Mouse (Mus musculus) kidney, adult 10 weeks (tissue): ENCODE results near the gene AA986860. TPM values are rescaled to one million over a fixed set of nuclear protein-coding genes. Genes with fewer than 3 reads are reported as not detected.

Experiments
- polyA plus RNA-seq: library from polyadenylated mRNA; stranded (reverse); fragments of 350-450 nt; fragmentation: Illumina TruSeq; extraction: RNeasy Lipid Tissue Mini Kit (QIAGEN cat#74804); gene quantifications from one replicate; pipeline ENCODE4 v1.2.3, GENCODE M21; 2014; ENCODE audit warnings: low read depth, low replicate concordance

Gene AA986860
- 5.7 TPM for polyA plus RNA-seq

GRCm38 (mm10) chr1:130731741-130732337 is at the start of gene AA986860:
AA986860 (plus strand) TSS chr1:130731976.

GRCm38 (mm10) chr1:130715561-130716217 is 16.1 kb upstream of the AA986860 start, which contains the start of gene Gm29427:
Gm29427 (minus strand) TSS chr1:130715799.

GRCm38 (mm10) chr1:130717291-130717871 is 14.4 kb upstream of the AA986860 start, which contains the start of gene Yod1:
Yod1 (plus strand) TSS chr1:130717327.

GRCm38 (mm10) chr1:130729153-130729552 is 2.6 kb upstream of the AA986860 start, which contains the start of gene Pfkfb2:
Pfkfb2 (minus strand) TSS chr1:130729253.

Other genes with a start within 250 kb of the AA986860 start
- gene Zp3r, start 102.4 kb upstream of the AA986860 start, polyA plus RNA-seq, result not detected
- gene C4bp, start 70.3 kb upstream of the AA986860 start, polyA plus RNA-seq, result not detected
- not detected for gene Gm29427, start 16.2 kb upstream of the AA986860 start, polyA plus RNA-seq
- gene Yod1, start 14.6 kb upstream of the AA986860 start, polyA plus RNA-seq, result 11.8 TPM
- gene Pfkfb2, start 2.7 kb upstream of the AA986860 start, polyA plus RNA-seq, result 19.6 TPM
- 0.77 TPM for gene Fcamr, start 68.9 kb downstream of the AA986860 start, polyA plus RNA-seq
- gene Pigr, start 94.7 kb downstream of the AA986860 start, polyA plus RNA-seq, result 28.2 TPM
- 2.7 TPM for gene Fcmr, start 133.7 kb downstream of the AA986860 start, polyA plus RNA-seq
- gene Il24, start 155.5 kb downstream of the AA986860 start, polyA plus RNA-seq, result not detected
- not detected for gene Il20, start 179.5 kb downstream of the AA986860 start, polyA plus RNA-seq
- gene Il19, start 208.1 kb downstream of the AA986860 start, polyA plus RNA-seq, result not detected